Mouse (Mus musculus): ENCODE data around the gene Rmi1. TPM values are rescaled to one million over a fixed set of nuclear protein-coding genes. Genes with fewer than 3 reads are reported as not detected.
"Not testable (repeated sequence)": the region's sequence is repeated elsewhere in the genome, so short reads cannot be mapped to it uniquely, and the experiment has no call there.

The Rmi1 gene
- polyA plus RNA-seq (2015; fragmentation: Nextera tagmentation; extraction: Ambion mirVana) = 13.2 and 14.0 TPM in 2 replicates

- Histone ChIP-seq H3K9ac (ENCODE audit: low read depth, low read length) (peak within 1 kb of the TSS; percentile 99), H3K27ac (ENCODE audit: low read depth, low read length) (peak within 1 kb of the TSS; percentile 99), H3K36me3 (ENCODE audit: control insufficient read depth, insufficient read depth) (peaks cover 9% of the 10 kb centered on the region), H3K4me1 (replicated peaks; ENCODE audit: control insufficient read depth, insufficient read depth, low read length) (no peaks in the 10 kb centered on the region), H3K4me2 (replicated peaks; ENCODE audit: low read depth) (peak within 1 kb of the TSS; percentile 75), H3K4me3 (ENCODE audit: low read depth, low read length) (peak within 1 kb of the TSS; percentile 98), H3K9me3 (ENCODE audit: control insufficient read depth) (no peaks in the 10 kb centered on the region), H3K27me3 (replicated peaks; ENCODE audit: control insufficient read depth, insufficient read depth, low read length) (no peaks in the 10 kb centered on the region)
- peak; percentile 94 for ATAC-seq
- under 1% methylated on average over 79 of the region's 91 CpGs for WGBS
- TF ChIP-seq CTCF (IDR thresholded peaks at IDR 0.05; ENCODE audit: low read depth) = peak; percentile 59
Observed at GRCm38 (mm10) chr13:58402003-58402743, at the start of gene Rmi1. Rmi1 (plus strand) TSS chr13:58402248.

DNA sequence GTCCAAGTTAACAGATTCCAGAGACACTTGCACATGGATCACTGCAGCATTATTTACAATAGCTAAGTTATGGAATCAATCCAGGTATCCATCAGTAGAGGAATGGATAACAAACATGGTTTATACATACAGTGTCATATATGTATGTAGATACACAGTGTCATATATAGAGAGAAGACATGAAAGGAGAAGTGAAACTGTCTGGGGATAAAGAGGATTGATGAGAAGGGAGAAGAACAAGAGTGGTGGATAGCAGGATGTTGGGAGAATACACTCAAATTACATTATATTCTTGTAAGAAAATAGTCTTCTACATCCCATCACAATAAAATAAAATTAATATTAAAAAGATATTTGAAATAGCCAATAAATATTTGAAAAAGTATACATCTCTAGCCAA is 49.1 kb upstream of the Rmi1 start:
- Histone ChIP-seq H3K27me3 (replicated peaks; ENCODE audit: control insufficient read depth, insufficient read depth, low read length) (0 out of 2 replicates have a peak, but pooled peaks cover 2% of the 10 kb centered on the region), H3K4me3 (ENCODE audit: low read depth, low read length) (no peak overlapping the region), H3K4me1 (replicated peaks; ENCODE audit: control insufficient read depth, insufficient read depth, low read length) (no peaks in the 10 kb centered on the region), H3K9me3 (ENCODE audit: control insufficient read depth) (no peaks in the 10 kb centered on the region), H3K9ac (ENCODE audit: low read depth, low read length) (no peak overlapping the region), H3K27ac (ENCODE audit: low read depth, low read length) (no peak overlapping the region), H3K4me2 (replicated peaks; ENCODE audit: low read depth) (no peak overlapping the region), H3K36me3 (ENCODE audit: control insufficient read depth, insufficient read depth) (no peaks in the 10 kb centered on the region)
- ATAC-seq = no peak
- no peak for TF ChIP-seq CTCF (IDR thresholded peaks at IDR 0.05; ENCODE audit: low read depth)

GRCm38 (mm10) chr13:58358629-58359303 is 43.3 kb upstream of the Rmi1 start, which contains the start of gene Kif27:
Kif27 (minus strand) TSS chr13:58359122.
- H3K4me1 ChIP-seq (replicated peaks; ENCODE audit: control insufficient read depth, insufficient read depth, low read length) = no peaks in the 10 kb centered on the region; the same call in 1 of the 2 replicates
- under 1% methylated on average over 79 of the region's 85 CpGs for WGBS
- peak within 1 kb of the TSS; percentile 70 for H3K27ac ChIP-seq (ENCODE audit: low read depth, low read length)
- H3K9me3 ChIP-seq (ENCODE audit: control insufficient read depth) = no peaks in the 10 kb centered on the region
- H3K36me3 ChIP-seq (ENCODE audit: control insufficient read depth, insufficient read depth) = no peaks in the 10 kb centered on the region
- H3K27me3 ChIP-seq (replicated peaks; ENCODE audit: control insufficient read depth, insufficient read depth, low read length) = 0 out of 2 replicates have a peak, but pooled peaks cover 2% of the 10 kb centered on the region
- H3K9ac ChIP-seq (ENCODE audit: low read depth, low read length) = peak within 1 kb of the TSS; percentile 47
- peak within 1 kb of the TSS; percentile 68 for H3K4me3 ChIP-seq (ENCODE audit: low read depth, low read length)
- peak; percentile 97 for ATAC-seq
- H3K4me2 ChIP-seq (replicated peaks; ENCODE audit: low read depth) = peak within 1 kb of the TSS; percentile 99
- TF ChIP-seq CTCF (IDR thresholded peaks at IDR 0.05; ENCODE audit: low read depth) = no peak

GRCm38 (mm10) chr13:58359304-58359653 is 42.8 kb upstream of the Rmi1 start:
- Histone ChIP-seq H3K4me3 (ENCODE audit: low read depth, low read length) (peak overlapping the region; percentile 68), H3K9me3 (ENCODE audit: control insufficient read depth) (no peaks in the 10 kb centered on the region), H3K36me3 (ENCODE audit: control insufficient read depth, insufficient read depth) (no peaks in the 10 kb centered on the region), H3K27me3 (replicated peaks; ENCODE audit: control insufficient read depth, insufficient read depth, low read length) (0 out of 2 replicates have a peak, but pooled peaks cover 2% of the 10 kb centered on the region), H3K4me2 (replicated peaks; ENCODE audit: low read depth) (peak overlapping the region; percentile 99), H3K4me1 (replicated peaks; ENCODE audit: control insufficient read depth, insufficient read depth, low read length) (no peaks in the 10 kb centered on the region; the same call in 1 of the 2 replicates), H3K9ac (ENCODE audit: low read depth, low read length) (peak overlapping the region; percentile 47), H3K27ac (ENCODE audit: low read depth, low read length) (peak overlapping the region; percentile 70)
- 3% methylated on average over 7 of the region's 7 CpGs for WGBS
- no peak for TF ChIP-seq CTCF (IDR thresholded peaks at IDR 0.05; ENCODE audit: low read depth)
- ATAC-seq = peak; percentile 62

GRCm38 (mm10) chr13:58364353-58365175 is 37.5 kb upstream of the Rmi1 start:
- H3K36me3 ChIP-seq (ENCODE audit: control insufficient read depth, insufficient read depth) = no peaks in the 10 kb centered on the region
- 39% methylated on average over 8 of the region's 8 CpGs for WGBS
- H3K9ac ChIP-seq (ENCODE audit: low read depth, low read length) = 0 out of 2 replicates have a peak overlapping the region, but pooled peaks have one; percentile 22
- H3K9me3 ChIP-seq (ENCODE audit: control insufficient read depth) = no peaks in the 10 kb centered on the region
- H3K27ac ChIP-seq (ENCODE audit: low read depth, low read length) = peak overlapping the region; percentile 83
- H3K4me3 ChIP-seq (ENCODE audit: low read depth, low read length) = no peak overlapping the region
- peak overlapping the region; percentile 30 for H3K4me2 ChIP-seq (replicated peaks; ENCODE audit: low read depth)
- no peaks in the 10 kb centered on the region for H3K27me3 ChIP-seq (replicated peaks; ENCODE audit: control insufficient read depth, insufficient read depth, low read length)
- peak; percentile 89 for ATAC-seq
- no peak for TF ChIP-seq CTCF (IDR thresholded peaks at IDR 0.05; ENCODE audit: low read depth)
- H3K4me1 ChIP-seq (replicated peaks; ENCODE audit: control insufficient read depth, insufficient read depth, low read length) = no peaks in the 10 kb centered on the region

DNA sequence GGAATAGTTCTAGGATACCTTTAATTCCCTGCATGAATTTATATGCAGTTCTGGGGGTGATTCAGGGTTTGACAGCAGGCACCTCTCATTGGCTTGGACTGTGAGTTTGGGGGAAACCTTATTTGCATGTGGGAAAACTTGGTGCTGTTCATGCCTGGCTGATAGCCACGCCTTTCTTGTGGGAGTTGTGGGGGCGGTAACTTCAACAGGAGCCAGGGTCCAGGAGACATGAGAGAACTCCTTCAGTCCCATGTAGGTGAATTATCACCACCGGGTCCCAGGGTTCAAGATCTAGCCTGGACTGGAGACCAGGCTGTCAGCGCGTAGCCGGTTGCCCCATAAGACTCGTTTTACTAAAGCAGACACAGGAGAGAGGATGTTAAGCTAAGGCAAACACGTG is 36.9 kb upstream of the Rmi1 start:
- not testable (repeated sequence) for H3K9me3 ChIP-seq (ENCODE audit: control insufficient read depth); H3K36me3 ChIP-seq (ENCODE audit: control insufficient read depth, insufficient read depth); H3K4me3 ChIP-seq (ENCODE audit: low read depth, low read length); H3K4me1 ChIP-seq (replicated peaks; ENCODE audit: control insufficient read depth, insufficient read depth, low read length); H3K27me3 ChIP-seq (replicated peaks; ENCODE audit: control insufficient read depth, insufficient read depth, low read length)
- peak; percentile 2; the same call in 1 of the 2 replicates for ATAC-seq
- Histone ChIP-seq H3K4me2 (replicated peaks; ENCODE audit: low read depth) (peak overlapping the region; percentile 30), H3K27ac (ENCODE audit: low read depth, low read length) (peak overlapping the region; percentile 83), H3K9ac (ENCODE audit: low read depth, low read length) (0 out of 2 replicates have a peak overlapping the region, but pooled peaks have one; percentile 22)
- 65% methylated on average over 8 of the region's 8 CpGs for WGBS

Data from intestine, postnatal 0 days (tissue).